Mouse (Mus musculus) adrenal gland, postnatal 36 days (tissue): Measurements from ENCODE around the gene Insyn1. TPM values are rescaled to one million over a fixed set of nuclear protein-coding genes. Genes with fewer than 3 reads are reported as not detected.
A peak's percentile ranks its signal among the peaks of the same experiment; 100 is the strongest.

ENCODE experiments used
- DNase-seq, 2 experiments: peaks; one replicate each; pipeline ENCODE4 v3.0.0; 2021; ENCODE audit warnings: mixed read lengths in 1 of 2
- total RNA-seq, 2 experiments: library from RNA; stranded (reverse); gene quantifications; 2 replicates each; pipeline ENCODE4 v1.2.3; 2021

The Insyn1 gene
- total RNA-seq, 2 experiments from 2014 or later: 8.3 to 10.6 TPM

GRCm38 (mm10) chr9:58487076-58487475, 1.3 kb upstream of the Insyn1 start:
- DNase-seq: no peak

DNA sequence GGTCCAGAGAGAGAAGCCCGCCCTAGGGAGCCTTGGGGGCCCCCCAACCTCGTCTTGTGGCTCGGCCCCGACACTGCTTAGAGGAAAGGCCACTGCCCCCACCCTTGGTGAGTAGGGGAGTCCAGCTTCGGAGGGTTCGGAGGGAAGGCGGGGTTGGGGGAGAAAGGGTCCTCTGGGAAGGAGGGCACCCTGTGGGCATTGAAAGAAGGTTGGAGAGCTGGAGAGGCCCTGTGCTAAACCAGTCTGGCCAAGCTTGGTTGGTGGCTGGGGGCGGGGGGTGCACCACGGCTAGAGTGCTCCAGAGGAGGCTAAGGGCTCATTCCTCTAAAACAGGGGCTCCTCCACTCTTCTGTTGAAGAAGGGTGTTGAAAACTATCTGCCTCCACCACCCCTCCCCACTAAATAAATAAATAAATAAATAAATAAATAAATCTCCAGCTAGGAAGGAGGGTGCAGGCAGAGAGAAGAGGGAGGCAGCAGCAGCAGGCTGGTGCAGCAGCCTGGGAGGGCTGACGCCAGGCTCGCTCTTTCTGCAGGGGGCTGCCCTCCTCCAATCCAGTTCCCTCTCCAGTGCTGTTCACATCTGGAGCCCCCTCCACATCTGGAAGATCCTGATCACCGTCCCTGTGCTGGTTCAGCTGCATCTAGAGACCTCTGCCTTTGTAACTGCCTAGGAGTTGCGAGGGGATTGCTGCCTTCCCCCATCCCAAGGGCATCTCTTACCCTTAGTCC, 896 bp downstream of the Insyn1 start:
- peak in 1 of 2 experiments; percentile 9 for DNase-seq

DNA sequence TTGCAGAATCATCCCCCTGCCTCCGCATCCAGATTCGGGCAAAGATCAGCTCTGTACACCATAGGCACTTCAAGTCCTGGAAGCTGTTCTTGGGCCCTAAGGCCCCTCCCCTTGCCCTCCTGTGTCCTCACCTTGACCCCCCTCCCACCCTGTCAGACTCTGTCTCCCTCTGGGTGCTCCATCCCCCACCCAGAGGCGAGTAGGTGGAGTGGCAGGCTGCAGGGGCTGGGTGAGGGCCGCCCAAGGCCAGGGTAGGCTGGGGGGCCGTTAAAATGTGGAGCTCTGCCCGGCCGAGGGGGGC, 1.4 kb downstream of the Insyn1 start:
- DNase-seq: no peak

DNA sequence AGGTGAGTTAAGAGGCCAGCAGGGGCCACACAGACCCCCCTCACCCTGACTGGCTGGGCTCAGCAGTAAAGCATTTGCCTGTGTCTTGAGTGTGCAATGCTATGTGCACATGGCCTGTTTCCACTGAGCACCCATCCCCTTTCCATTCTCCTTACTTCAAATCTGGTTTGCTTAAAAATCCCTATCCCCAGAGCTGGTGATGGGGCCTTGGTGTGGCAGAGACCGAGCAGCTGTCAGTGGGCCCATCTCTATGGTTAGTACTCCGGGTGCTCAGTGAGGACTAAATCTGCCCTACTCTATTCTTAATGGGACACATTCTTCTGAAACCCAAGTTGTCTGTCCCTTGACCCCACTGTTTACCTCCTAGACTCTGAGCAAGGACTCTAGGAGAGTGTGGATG, 2.0 kb downstream of the Insyn1 start:
- DNase-seq: no peak

DNA sequence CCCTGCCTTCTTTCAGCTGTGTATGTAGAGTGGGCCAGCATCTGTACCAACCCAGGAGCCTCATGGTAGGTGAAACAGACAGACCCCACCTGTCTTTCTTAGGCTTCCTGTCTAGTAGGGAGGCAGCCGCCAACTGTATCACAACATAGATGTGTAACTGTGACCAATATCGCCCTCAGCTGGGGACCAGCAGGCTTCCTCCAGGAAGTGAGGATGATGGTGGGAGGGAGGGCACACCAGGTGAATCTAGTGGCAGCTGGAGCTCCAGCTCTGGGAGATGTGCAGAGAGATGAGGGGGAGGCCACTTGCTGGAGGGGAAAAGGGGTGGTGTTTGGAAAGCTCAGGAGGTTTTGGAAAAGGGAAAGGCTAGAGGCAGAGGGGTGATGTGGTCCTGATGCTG, 6.6 kb downstream of the Insyn1 start:
- no peak for DNase-seq

- no peak for DNase-seq
Measured at GRCm38 (mm10) chr9:58496470-58497182, 8.2 kb downstream of the Insyn1 start.

DNA sequence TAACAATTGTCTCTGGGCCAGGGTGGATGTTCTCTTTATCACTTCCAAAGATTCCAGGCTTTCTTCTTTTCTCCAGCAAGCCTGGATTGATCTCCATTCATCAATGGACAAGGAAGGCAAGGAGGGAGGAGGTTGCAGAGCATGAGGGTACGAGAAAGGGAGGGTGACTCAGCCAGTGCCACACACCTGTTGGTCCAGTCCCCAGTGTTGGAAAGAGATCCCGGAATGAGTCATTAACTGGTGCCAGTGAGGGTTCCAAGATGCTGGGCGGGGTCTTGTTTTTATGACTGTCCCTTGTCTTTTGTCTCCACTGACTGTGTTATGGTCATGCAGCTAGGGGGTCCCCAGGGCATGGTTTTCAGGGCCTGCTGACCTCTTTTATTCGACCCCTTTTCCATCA, 9.5 kb downstream of the Insyn1 start:
- no peak for DNase-seq

GRCm38 (mm10) chr9:58500946-58501345, 12.5 kb downstream of the Insyn1 start:
- DNase-seq: no peak

DNA sequence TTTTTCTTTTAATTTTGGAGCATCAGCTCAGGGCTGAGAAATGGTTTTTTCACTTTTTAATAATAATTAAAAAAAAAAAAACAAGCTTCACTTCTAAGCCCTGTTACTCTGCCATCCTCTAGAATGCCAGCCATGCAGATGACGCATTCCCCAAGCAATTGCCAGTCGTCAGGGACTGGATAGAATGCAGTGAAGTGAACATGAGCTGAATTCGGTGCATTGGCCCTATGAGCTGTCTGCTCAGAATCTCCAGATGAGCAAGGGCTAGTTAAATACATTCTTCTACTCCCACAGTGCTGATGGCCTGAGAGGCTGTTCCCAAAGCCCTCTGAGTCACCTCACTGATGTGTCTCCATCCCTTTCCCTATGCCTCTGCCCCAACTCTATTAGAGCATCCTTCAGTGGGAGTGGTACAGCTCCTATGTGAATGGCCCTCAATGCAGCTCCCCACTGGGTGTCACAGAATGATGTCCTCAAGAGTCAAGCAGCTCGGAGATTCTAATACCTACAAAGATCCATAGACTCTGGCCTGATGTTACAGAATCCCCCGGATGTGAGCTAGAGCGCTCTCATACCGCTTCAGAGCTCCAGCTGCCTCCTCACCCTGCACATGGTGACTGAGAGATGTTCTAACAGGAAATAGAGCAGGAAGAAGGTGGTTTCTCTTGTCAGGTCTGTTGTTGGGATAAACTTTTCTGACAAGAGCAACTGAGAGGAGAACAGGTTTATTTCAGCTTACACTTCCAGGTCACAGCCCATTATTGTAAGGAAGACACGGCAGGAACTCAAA, 19.0 kb downstream of the Insyn1 start:
- DNase-seq: no peak

DNA sequence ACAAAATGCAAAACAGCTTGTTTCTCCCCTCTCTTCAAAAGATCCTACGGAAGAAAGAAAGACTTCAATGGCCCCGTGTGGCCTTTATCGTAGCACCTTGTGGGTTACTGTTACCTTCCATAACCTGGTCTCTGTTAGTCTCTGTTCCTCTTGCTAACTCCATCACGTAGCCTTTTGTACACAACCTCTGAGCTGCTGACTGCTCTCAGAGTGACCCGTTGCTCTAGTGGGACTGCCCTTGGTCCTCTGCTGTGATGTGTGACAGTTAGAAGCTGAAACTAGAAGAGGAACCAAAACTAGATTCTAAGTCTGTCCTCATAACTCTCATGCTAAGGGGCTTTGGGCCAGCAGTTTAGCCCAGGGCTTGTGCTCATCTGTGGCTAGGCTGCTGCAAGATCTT, 22.0 kb downstream of the Insyn1 start:
- DNase-seq: no peak

DNA sequence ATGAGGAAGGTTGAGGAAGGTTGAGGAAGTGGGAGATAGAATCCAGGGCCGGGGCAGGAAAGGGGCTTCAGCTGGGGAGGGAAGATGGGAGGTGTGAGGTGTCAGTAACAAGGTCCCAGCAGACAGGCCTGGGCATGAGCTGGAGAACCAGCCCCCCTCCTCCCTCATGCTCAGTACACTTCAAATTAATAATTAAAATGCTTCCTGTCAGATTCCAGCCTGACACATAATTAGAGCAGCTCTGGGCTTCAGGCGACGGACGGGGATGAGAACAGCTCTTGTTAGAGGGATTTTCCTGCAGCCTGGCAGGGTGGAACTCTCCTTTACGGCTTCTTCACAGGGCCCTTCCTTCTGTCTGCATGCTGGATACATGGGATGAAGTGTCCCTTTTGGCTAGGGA, 25.3 kb downstream of the Insyn1 start:
- no peak for DNase-seq

GRCm38 (mm10) chr9:58516480-58516879, 28.1 kb downstream of the Insyn1 start:
- DNase-seq: no peak

DNA sequence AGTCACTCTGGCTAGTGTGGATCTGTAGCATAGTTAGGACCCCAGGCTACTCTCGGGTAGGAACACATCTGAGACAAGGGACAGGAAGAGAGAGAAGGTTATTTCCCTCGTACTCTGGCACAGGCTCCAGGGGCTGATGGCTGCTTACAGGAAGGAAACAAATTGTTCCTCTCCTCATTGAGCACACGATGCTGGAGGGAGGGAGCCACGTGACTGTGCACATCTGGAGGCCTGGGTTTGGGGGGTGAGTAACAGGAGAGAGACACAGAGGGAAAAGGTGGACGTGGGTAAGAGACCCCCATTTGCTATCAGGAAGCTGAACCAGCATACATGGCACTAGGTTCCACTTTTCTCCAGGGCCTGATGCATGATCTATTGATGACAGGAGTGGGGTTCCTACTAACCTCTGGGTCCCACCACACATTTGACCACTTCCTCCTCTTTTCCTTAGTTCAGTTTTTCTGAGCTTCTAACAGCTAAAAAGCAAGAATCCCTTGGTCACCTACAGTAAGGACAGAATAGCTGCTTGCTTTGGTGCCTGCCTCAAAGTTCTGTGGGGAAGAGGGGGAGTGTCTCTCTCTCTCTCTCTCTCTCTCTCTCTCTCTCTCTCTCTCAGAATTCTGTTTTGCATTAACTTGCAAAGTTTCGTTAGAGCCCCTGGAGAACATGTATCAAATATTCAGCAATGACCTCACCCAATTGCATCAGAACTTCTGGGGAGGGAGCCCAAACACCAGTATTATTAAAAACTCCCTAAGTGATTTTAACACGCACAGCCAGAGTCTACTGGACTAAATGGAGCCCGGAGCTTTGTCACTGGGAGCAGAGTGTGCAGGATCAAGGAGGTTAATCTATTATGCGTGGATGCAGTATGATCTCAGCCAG, 29.7 kb downstream of the Insyn1 start:
- DNase-seq: no peak

DNA sequence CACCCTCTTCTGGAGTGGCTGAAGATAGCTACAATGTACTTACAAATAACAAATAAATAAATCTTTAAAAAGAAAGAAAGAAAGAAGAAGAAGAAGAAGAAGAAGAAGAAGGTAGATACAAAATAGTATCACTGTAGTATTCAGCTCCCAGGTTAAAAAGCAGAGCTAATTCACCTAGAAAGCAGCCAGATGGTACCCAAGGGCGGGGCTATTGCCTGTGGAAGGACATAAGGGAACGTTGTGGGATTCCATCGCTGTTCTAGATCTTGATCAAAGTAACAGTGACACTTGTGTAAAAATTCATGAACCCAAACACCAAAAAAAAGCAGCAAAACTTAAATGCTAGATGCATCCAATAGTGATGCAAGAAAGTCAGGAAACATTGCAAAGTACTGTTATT, 31.6 kb downstream of the Insyn1 start:
- no peak for DNase-seq

DNA sequence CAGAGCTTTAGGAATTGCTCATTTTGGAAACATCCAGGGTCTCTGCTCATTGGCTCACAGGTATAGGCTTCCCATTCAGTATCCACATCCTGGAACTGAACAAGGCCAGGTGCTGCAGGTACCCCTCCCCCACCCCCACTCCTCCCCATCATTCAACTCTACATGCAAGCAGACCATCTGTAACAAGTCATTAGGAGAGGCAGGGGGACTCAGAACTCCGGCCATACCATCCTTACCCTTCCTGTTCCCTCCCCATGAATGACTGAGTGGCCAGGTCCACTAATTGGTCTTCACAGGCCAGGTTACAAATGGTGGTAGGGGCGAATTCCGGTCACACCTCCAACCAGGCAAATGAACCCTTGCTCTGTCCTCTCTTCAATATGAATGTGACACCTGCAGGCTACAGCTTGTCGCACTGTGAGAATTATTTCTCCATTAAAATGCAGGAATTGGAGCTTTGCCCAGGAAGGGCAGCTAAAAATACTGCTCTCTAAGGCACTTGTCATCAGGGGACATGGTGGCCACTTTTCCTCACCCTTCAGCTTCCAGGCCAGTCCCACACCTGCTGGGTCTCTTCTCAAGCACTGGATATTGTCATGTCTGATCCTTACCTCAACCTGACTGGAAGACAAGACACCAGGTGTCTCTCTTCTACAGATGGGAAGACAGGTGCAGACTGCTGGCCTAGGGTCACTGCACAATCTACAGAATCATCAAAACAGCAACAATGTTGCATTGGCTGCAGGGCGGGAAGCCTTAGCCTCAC, 32.6 kb downstream of the Insyn1 start:
- no peak for DNase-seq

- peak in 1 of 2 experiments; percentile 38 for DNase-seq
Measured at GRCm38 (mm10) chr9:58521883-58522423, 33.5 kb downstream of the Insyn1 start.

DNA sequence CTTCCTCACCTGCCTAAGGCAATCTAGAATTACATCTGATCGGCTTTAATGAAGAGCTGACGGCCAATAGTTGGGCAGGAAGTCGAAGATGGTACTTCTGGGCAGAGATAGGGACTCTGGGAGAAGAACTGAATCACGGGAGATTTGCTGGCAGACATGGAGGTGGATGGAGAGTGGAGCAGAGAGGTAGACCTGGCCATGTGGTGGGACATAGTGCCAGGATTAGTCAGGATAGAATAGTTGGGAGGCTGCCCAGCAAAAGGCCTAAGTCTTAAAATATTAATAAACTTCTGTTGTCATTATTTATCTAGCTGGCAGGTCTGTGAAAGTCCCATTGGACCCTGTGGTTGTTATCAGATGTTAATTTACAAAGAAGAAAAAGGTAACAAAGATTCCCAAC, 36.7 kb downstream of the Insyn1 start:
- no peak for DNase-seq

- no peak for DNase-seq
Measured at GRCm38 (mm10) chr9:58527841-58528240, 39.4 kb downstream of the Insyn1 start.

DNA sequence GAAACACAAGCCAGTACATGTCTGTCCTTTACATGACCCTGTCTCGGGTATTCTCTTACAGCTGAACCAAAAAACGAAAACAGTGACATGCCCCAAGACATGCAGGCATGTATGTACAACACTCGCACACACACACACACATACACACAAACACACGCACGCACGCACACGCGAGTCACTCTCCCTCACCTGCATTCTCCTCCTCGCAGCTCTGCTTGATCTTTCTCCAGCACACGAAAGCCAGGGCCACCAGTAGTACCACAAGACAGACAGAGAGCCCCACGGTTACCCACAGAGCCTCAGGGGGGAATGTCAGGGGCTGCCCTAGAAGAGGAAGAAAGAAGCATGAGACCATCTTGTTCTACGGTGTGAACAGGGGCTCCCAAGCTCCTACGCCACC, 42.0 kb downstream of the Insyn1 start:
- no peak for DNase-seq

GRCm38 (mm10) chr9:58532236-58532635, 43.8 kb downstream of the Insyn1 start:
- DNase-seq: no peak

DNA sequence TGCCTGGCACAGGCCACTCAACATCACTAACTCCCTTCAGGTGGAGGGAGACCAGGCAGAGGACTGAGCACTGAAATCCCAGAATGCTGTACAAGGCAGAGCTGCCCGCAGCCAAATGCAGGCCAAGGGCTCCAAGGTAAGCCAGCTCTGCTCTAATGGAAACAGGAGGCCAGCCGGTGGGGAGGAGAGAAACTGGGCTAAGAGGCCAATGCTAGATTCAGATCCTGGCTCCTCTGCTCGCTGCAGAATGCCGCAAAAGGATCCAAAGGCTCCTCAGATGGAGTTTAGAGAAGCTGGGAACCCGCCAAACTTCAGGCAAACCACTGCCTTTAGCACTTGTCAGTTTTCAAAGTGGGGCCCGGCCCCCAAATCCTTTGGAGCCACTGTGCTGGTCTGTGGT, 44.9 kb downstream of the Insyn1 start:
- DNase-seq: no peak
